Mouse (Mus musculus) hindbrain, embryonic 12.5 days (tissue): ENCODE results near the gene Bmp2k. TPM values are rescaled to one million over a fixed set of nuclear protein-coding genes. Genes with fewer than 3 reads are reported as not detected.

Experiments
- ATAC-seq: fragments of 200-750 bp; cut with Nextera tagmentation; 2 replicates; pipeline ENCODE4 v1.8.0; 2017; ENCODE audit warnings: moderate TSS enrichment; ENCODE audit not compliant: low FRiP score
- H3K27ac ChIP-seq: fragments of 300-500 bp; sonication (generic); 2 replicates; pipeline ENCODE4 v1.5.1; 2016; ENCODE audit warnings: mild to moderate bottlenecking
- H3K27me3 ChIP-seq: fragments of 300-500 bp; sonication (generic); 2 replicates; pipeline ENCODE4 v1.6.1; 2016; ENCODE audit warnings: mild to moderate bottlenecking
- H3K36me3 ChIP-seq: fragments of 300-500 bp; sonication (generic); 2 replicates; pipeline ENCODE4 v1.6.1; 2016; ENCODE audit warnings: mild to moderate bottlenecking
- H3K4me1 ChIP-seq: fragments of 300-500 bp; sonication (generic); 2 replicates; pipeline ENCODE4 v1.6.1; 2016
- H3K4me2 ChIP-seq: fragments of 300-500 bp; sonication (generic); replicated peaks from 2 replicates; pipeline ENCODE4 v1.6.1; 2016; ENCODE audit warnings: mild to moderate bottlenecking
- H3K4me3 ChIP-seq: fragments of 300-500 bp; sonication (generic); 2 replicates; pipeline ENCODE4 v1.5.1; 2016; ENCODE audit warnings: mild to moderate bottlenecking
- H3K9ac ChIP-seq: fragments of 300-500 bp; sonication (generic); 2 replicates; pipeline ENCODE4 v1.6.1; 2016; ENCODE audit warnings: mild to moderate bottlenecking, moderate library complexity
- H3K9me3 ChIP-seq: fragments of 300-500 bp; sonication (generic); replicated peaks from 2 replicates; pipeline ENCODE4 v1.6.1; 2016; ENCODE audit warnings: mild to moderate bottlenecking
- WGBS: fragments of 180-500 bp; shearing (Covaris S2); methylation state at CpG from one replicate; pipeline ENCODE4 v1.1.7; 2016; 5-methylcytosine and 5-hydroxymethylcytosine counted together
- polyA plus RNA-seq: library from polyadenylated mRNA; unstranded; fragments of >200 nt; fragmentation: Nextera tagmentation; extraction: Ambion mirVana; gene quantifications from 2 replicates; pipeline ENCODE4 v1.2.1, GENCODE M21; 2016

Gene Bmp2k
- polyA plus RNA-seq, 1 experiment from 2014 or later: 12.8 TPM

DNA sequence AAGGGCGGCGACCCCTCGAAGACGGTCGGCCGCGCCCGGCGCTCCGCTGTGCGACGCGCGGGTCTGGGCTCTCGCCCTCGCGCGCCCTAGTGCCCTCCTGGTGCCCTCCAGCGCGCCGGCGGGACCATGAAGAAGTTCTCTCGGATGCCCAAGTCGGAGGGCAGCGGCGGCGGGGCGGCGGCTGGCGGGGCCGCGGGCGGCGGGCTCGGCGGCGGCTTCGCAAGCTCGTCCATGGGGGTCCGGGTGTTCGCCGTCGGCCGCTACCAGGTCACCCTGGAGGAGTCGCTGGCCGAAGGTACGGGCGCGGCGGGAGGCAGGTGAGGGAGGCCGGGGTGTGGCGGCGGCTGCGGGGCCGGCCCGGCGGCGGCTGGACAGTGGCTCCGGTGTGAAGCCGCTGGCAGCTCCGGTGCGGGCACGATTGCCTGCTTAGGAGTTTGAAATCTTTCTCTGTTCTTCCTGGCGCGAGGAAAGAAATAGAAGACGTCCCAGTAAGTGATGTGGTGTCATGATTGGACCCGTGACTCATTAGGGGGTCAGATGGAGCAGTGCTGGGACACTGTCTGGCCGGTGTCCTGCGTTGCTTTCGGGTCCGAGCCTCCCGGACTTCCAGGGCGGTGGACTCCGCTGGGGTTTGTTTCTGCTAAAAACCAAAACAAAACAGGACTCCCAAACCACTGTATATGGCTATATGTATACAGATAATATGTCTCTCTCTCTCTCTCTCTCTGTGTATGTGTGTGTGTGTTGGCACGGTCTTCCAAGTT, 495 bp downstream of the Bmp2k start:
- Histone ChIP-seq H3K36me3 (no peaks in the 10 kb centered on the region), H3K27me3 (no peaks in the 10 kb centered on the region), H3K4me3 (peak overlapping the region; percentile 79), H3K9ac (peak overlapping the region; percentile 89), H3K27ac (peak overlapping the region; percentile 95), H3K9me3 (no peaks in the 10 kb centered on the region), H3K4me1 (peaks cover 24% of the 10 kb centered on the region), H3K4me2 (peak overlapping the region; percentile 79)
- peak; percentile 17; the same call in 1 of the 2 replicates for ATAC-seq
- under 1% methylated on average over 60 of the region's 75 CpGs for WGBS

DNA sequence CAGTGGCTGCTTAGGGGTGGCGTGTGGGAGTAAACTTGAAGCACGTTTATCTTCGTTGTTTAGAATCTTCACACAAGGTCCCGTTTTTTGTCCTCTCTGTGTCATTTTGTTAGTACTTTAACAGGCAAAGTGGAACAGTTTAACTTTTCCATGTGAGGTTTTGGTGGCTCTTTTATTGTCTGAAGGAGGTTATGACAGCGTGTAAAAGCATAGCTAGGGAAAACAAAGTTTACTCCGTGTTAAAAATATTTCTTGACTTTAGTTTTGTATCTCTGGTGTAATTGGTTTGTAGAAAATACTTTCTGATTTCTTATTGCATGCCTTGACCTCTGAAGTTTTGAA, 1.0 kb downstream of the Bmp2k start:
- peak overlapping the region; percentile 79 for H3K4me2 ChIP-seq
- ATAC-seq: no peak
- peak overlapping the region; percentile 95; the same call in 1 of the 2 replicates for H3K27ac ChIP-seq
- peak overlapping the region; percentile 89 for H3K9ac ChIP-seq
- peaks cover 24% of the 10 kb centered on the region for H3K4me1 ChIP-seq
- H3K27me3 ChIP-seq: no peaks in the 10 kb centered on the region
- 13% methylated on average over 6 of the region's 6 CpGs for WGBS
- no peaks in the 10 kb centered on the region for H3K9me3 ChIP-seq
- no peaks in the 10 kb centered on the region for H3K36me3 ChIP-seq
- peak overlapping the region; percentile 79 for H3K4me3 ChIP-seq

DNA sequence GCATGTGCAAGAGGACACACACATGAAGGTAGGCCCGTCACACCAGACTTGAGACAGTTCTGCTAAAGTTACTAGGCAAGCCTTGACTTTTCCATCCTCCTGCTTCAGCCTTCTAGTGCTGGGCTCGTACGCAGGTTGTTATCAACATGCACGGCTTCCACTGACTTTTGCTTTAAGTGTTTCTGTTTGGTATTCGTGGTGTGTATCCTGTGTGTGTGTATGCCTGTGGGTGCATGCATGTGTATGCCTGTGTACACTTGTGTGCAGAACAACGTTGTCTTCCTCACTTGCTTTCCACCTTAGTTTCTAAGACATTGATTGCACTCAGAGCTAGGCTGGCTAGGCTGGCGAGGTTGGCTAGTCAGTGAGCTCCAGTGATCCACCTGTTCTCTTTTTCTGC, 2.1 kb downstream of the Bmp2k start:
- Histone ChIP-seq H3K27ac (no peak overlapping the region), H3K9me3 (no peaks in the 10 kb centered on the region), H3K9ac (no peak overlapping the region), H3K4me2 (peak overlapping the region; percentile 79), H3K4me3 (no peak overlapping the region), H3K27me3 (no peaks in the 10 kb centered on the region), H3K4me1 (peaks cover 26% of the 10 kb centered on the region), H3K36me3 (no peaks in the 10 kb centered on the region)
- ATAC-seq: no peak
- 88% methylated on average over 7 of the region's 7 CpGs for WGBS

GRCm38 (mm10) chr5:97000524-97000923, 3.0 kb downstream of the Bmp2k start:
- H3K36me3 ChIP-seq: no peaks in the 10 kb centered on the region
- peaks cover 26% of the 10 kb centered on the region for H3K4me1 ChIP-seq
- 94% methylated on average over 5 of the region's 5 CpGs for WGBS
- no peaks in the 10 kb centered on the region for H3K27me3 ChIP-seq
- H3K4me2 ChIP-seq: no peak overlapping the region
- H3K9me3 ChIP-seq: no peaks in the 10 kb centered on the region
- H3K27ac ChIP-seq: no peak overlapping the region
- no peak overlapping the region for H3K4me3 ChIP-seq
- H3K9ac ChIP-seq: no peak overlapping the region
- no peak for ATAC-seq

DNA sequence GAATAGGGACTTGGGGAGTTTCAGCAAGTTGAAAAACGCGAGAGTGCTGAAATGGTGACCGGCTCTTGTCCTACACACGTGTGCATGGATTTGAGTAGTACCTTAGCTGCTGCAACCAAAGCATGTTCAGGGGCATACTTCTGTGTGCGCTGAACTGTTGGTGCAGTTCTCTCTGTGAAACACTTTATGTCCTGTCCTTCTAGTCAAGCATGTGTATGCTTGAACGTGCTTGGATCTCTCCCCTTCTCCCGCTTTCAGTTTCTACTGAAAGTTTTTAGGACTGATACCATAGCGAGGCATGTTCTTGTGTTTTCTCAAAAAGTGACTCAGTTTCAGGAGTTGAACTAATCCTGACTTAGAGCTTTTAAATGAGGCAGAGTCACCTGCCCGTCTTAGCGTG, 3.7 kb downstream of the Bmp2k start:
- Histone ChIP-seq H3K9me3 (no peaks in the 10 kb centered on the region), H3K9ac (no peak overlapping the region), H3K27me3 (no peaks in the 10 kb centered on the region), H3K4me2 (no peak overlapping the region), H3K27ac (no peak overlapping the region), H3K36me3 (no peaks in the 10 kb centered on the region), H3K4me3 (no peak overlapping the region), H3K4me1 (peaks cover 23% of the 10 kb centered on the region)
- WGBS: 91% methylated on average over 10 of the region's 10 CpGs
- no peak for ATAC-seq

GRCm38 (mm10) chr5:97001571-97001970, 4.1 kb downstream of the Bmp2k start:
- Histone ChIP-seq H3K27ac (no peak overlapping the region), H3K4me3 (no peak overlapping the region), H3K36me3 (no peaks in the 10 kb centered on the region), H3K9me3 (no peaks in the 10 kb centered on the region), H3K4me1 (peaks cover 18% of the 10 kb centered on the region), H3K9ac (no peak overlapping the region), H3K4me2 (no peak overlapping the region), H3K27me3 (no peaks in the 10 kb centered on the region)
- 92% methylated on average over 5 of the region's 5 CpGs for WGBS
- no peak for ATAC-seq

GRCm38 (mm10) chr5:97002336-97002735, 4.8 kb downstream of the Bmp2k start:
- Histone ChIP-seq H3K9me3 (no peaks in the 10 kb centered on the region), H3K36me3 (no peaks in the 10 kb centered on the region), H3K27me3 (no peaks in the 10 kb centered on the region), H3K4me3 (no peak overlapping the region), H3K4me2 (no peak overlapping the region), H3K4me1 (peaks cover 17% of the 10 kb centered on the region), H3K9ac (no peak overlapping the region), H3K27ac (no peak overlapping the region)
- WGBS: 93% methylated on average over 5 of the region's 5 CpGs
- ATAC-seq: no peak

- Histone ChIP-seq H3K4me3 (no peak overlapping the region), H3K27ac (no peak overlapping the region), H3K4me1 (peaks cover 17% of the 10 kb centered on the region), H3K9ac (no peak overlapping the region), H3K4me2 (no peak overlapping the region), H3K27me3 (no peaks in the 10 kb centered on the region), H3K9me3 (no peaks in the 10 kb centered on the region), H3K36me3 (no peaks in the 10 kb centered on the region)
- no peak for ATAC-seq
- 83% methylated on average over 7 of the region's 7 CpGs for WGBS
Observed at GRCm38 (mm10) chr5:97002937-97003336, 5.4 kb downstream of the Bmp2k start.

- peak overlapping the region; percentile 35; the same call in 1 of the 2 replicates for H3K9ac ChIP-seq
- no peak overlapping the region for H3K4me3 ChIP-seq
- H3K27me3 ChIP-seq: no peaks in the 10 kb centered on the region
- no peaks in the 10 kb centered on the region for H3K9me3 ChIP-seq
- no peak overlapping the region for H3K27ac ChIP-seq
- peaks cover 6% of the 10 kb centered on the region; the same call in 1 of the 2 replicates for H3K4me1 ChIP-seq
- WGBS: 82% methylated on average over 23 of the region's 23 CpGs
- no peak for ATAC-seq
- H3K36me3 ChIP-seq: no peaks in the 10 kb centered on the region
- no peak overlapping the region for H3K4me2 ChIP-seq
Observed at GRCm38 (mm10) chr5:97004178-97005030, 6.9 kb downstream of the Bmp2k start.

DNA sequence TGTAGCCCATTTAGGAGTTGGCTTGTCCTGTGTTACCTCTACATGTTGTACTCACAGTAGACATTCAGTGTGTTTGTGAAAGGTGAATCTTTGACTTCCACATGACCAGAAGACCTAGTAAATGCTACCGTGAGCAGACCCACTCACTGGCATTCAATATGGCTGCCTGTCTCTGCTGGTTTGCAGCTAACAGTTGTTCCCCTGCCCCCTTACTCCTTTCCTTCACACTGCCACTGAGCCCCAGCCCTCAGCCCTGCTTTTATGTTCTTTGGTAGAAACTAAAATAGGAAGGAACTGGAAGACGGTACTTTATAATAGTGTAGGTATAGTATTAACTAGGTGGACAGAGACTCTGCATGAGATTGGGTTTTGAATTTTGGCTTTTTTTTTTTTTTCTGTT, 8.4 kb downstream of the Bmp2k start:
- Histone ChIP-seq H3K27ac (no peak overlapping the region), H3K9me3 (no peaks in the 10 kb centered on the region), H3K9ac (no peak overlapping the region), H3K4me3 (no peak overlapping the region), H3K27me3 (no peaks in the 10 kb centered on the region), H3K4me1 (0 out of 2 replicates have a peak, but pooled peaks cover 2% of the 10 kb centered on the region), H3K36me3 (no peaks in the 10 kb centered on the region), H3K4me2 (no peak overlapping the region)
- 88% methylated on average over 2 of the region's 2 CpGs for WGBS
- ATAC-seq: no peak

DNA sequence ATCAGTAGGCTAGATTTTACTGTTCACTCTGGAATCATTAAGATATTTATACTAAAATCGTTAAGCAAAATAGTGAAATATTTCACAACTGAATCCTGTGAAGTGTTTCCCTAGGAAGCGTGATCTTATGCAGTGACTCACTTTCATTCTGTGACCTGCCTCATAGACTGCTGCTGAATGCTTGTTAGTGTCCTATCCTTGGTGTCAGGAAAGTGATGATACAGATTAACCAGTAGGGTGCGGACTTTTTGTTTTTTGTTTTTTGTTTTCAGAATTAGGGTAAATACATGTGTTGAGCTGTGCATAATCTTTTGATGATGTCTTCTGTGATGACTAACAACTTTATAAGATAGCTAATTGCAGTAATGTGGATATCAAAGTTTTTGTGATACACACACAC, 9.4 kb downstream of the Bmp2k start:
- H3K4me1 ChIP-seq: 0 out of 2 replicates have a peak, but pooled peaks cover 2% of the 10 kb centered on the region
- H3K9me3 ChIP-seq: no peaks in the 10 kb centered on the region
- 93% methylated on average over 3 of the region's 3 CpGs for WGBS
- ATAC-seq: no peak
- no peaks in the 10 kb centered on the region for H3K27me3 ChIP-seq
- H3K27ac ChIP-seq: no peak overlapping the region
- H3K4me3 ChIP-seq: no peak overlapping the region
- no peak overlapping the region for H3K9ac ChIP-seq
- no peaks in the 10 kb centered on the region for H3K36me3 ChIP-seq
- H3K4me2 ChIP-seq: no peak overlapping the region

- no peak for ATAC-seq
- WGBS: 88% methylated on average over 3 of the region's 3 CpGs
- no peak overlapping the region for H3K27ac ChIP-seq
Observed at GRCm38 (mm10) chr5:97007496-97007895, 10.0 kb downstream of the Bmp2k start.

More at GRCm38 (mm10) chr5:97007496-97007895, 10.0 kb downstream of the Bmp2k start:
- H3K36me3 ChIP-seq: no peaks in the 10 kb centered on the region
- no peak overlapping the region for H3K4me2 ChIP-seq
- no peak overlapping the region for H3K4me3 ChIP-seq
- H3K27me3 ChIP-seq: no peaks in the 10 kb centered on the region
- no peaks in the 10 kb centered on the region for H3K9me3 ChIP-seq
- no peak overlapping the region for H3K9ac ChIP-seq
- 0 out of 2 replicates have a peak, but pooled peaks cover 2% of the 10 kb centered on the region for H3K4me1 ChIP-seq
